Mouse (Mus musculus): Measurements from ENCODE around the gene Fmnl1. TPM values are rescaled to one million over a fixed set of nuclear protein-coding genes. Genes with fewer than 3 reads are reported as not detected.
A peak's percentile ranks its signal among the peaks of the same experiment; 100 is the strongest.
"Not testable (repeated sequence)": the region's sequence is repeated elsewhere in the genome, so short reads cannot be mapped to it uniquely, and the experiment has no call there.

Gene Fmnl1
- polyA plus RNA-seq, 1 experiment from 2014 or later, result 1.8 TPM

DNA sequence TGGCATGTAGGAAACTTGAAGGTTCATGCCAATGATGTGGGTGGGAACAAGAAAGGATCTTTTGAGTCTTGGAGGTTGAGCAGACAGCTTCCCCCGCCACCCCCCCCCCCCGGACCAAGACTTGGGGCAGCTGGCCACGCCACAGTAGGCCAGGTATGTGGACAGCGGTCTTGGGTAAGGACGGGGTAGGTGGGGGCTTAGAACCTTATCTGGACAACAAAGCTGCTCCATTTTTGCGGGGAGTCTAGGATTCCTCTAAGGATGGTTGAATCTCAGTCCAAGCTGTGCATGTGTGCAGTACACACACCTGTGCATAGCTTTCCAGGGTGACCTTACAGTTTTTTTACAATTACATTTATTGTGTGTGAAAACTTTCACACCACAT lies 47.6 kb downstream of the Fmnl1 start:
- Histone ChIP-seq H3K9me3 (0 out of 2 replicates have a peak, but pooled peaks cover 4% of the 10 kb centered on the region), H3K4me3 (peak overlapping the region; percentile 54), H3K27me3 (peaks cover 26% of the 10 kb centered on the region), H3K4me2 (replicated peaks) (peak overlapping the region; percentile 96), H3K36me3 (peaks cover 34% of the 10 kb centered on the region), H3K4me1 (peaks cover 7% of the 10 kb centered on the region), H3K27ac (replicated peaks) (peak overlapping the region; percentile 70; the same call in 1 of the 2 replicates), H3K9ac (replicated peaks) (peak overlapping the region; percentile 49)
- WGBS, result 22% methylated on average over 6 of the region's 6 CpGs
- ATAC-seq (ENCODE audit: low FRiP score, low read depth), result peak; percentile 58; the same call in 1 of the 2 replicates

DNA sequence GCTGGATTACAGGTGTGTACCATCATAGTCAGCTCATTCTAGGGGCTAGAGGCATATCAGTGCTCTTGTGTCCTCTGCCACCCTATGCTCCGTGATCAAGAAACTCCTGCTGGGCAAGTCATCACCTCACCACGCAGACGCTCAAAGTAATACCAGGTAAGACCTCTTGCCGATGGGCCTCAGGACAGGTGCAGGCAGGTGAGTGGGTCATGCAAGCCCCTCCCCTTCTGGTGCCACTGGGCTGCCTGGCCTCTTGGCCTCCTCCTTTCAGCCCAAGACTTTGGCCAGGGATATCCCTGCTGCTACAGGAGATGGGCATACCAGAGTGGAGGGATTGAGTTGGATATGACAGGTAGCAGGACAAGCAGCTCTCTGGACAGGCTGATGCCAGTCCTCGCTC lies 48.4 kb downstream of the Fmnl1 start:
- Histone ChIP-seq H3K4me2 (replicated peaks) (no peak overlapping the region), H3K36me3 (peaks cover 42% of the 10 kb centered on the region), H3K9me3 (no peaks in the 10 kb centered on the region), H3K27me3 (peaks cover 26% of the 10 kb centered on the region), H3K9ac (replicated peaks) (no peak overlapping the region), H3K4me1 (peaks cover 7% of the 10 kb centered on the region), H3K4me3 (no peak overlapping the region), H3K27ac (replicated peaks) (no peak overlapping the region)
- no peak for ATAC-seq (ENCODE audit: low FRiP score, low read depth)
- whole genome bisulfite sequencing, result 89% methylated on average over 5 of the region's 5 CpGs

DNA sequence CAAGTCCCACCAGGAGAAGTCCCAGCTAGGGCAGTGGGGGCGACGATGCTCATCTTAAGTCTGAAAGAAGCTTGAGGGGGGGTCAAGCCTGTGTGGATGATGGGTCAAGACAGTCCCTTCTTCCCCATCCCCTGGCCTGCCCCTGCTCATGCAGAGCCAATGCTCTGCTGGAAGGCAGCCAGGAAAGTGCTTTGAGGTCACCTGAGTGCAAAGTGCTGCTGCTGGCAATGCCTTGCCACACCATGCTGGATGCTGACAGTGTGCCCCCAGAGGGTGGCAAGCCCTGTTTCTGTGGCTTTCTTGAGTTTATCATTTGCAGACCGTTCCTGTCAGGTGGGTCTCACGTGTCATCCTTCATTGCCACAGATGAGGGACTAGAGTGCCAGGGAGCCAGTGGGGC lies 49.1 kb downstream of the Fmnl1 start:
- WGBS, result 87% methylated on average over 4 of the region's 4 CpGs
- no peak overlapping the region for H3K27ac ChIP-seq (replicated peaks)
- H3K4me1 ChIP-seq, result peaks cover 7% of the 10 kb centered on the region
- H3K4me3 ChIP-seq, result no peak overlapping the region
- H3K36me3 ChIP-seq, result peaks cover 49% of the 10 kb centered on the region
- H3K4me2 ChIP-seq (replicated peaks), result no peak overlapping the region
- H3K27me3 ChIP-seq, result peaks cover 26% of the 10 kb centered on the region
- H3K9me3 ChIP-seq, result no peaks in the 10 kb centered on the region
- no peak overlapping the region for H3K9ac ChIP-seq (replicated peaks)
- no peak for ATAC-seq (ENCODE audit: low FRiP score, low read depth)

DNA sequence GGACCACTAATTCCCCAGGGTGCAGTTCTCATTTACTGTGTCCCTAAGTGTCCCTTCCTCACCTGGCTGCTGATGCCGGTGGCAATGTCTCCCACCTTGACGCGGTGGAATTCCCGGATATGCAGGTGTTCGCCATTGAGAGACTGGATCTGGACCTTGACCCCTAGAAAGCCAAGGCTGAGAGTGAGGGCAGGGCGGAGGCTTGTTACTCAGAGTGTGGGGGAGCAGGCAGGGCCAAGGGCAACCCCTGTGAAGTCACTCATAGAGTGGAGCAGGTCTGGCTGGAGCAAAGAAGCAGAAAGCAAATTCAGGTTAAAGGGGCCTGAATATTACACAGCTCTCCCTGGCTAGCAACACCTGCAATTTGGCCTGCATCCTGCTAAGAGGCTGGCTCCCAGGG lies 50.5 kb downstream of the Fmnl1 start:
- Histone ChIP-seq H3K27ac (replicated peaks) (no peak overlapping the region), H3K4me3 (no peak overlapping the region), H3K4me2 (replicated peaks) (no peak overlapping the region), H3K9ac (replicated peaks) (no peak overlapping the region), H3K9me3 (no peaks in the 10 kb centered on the region), H3K4me1 (peaks cover 7% of the 10 kb centered on the region), H3K27me3 (peaks cover 24% of the 10 kb centered on the region), H3K36me3 (peaks cover 64% of the 10 kb centered on the region)
- WGBS, result 93% methylated on average over 6 of the region's 6 CpGs
- no peak for ATAC-seq (ENCODE audit: low FRiP score, low read depth)

DNA sequence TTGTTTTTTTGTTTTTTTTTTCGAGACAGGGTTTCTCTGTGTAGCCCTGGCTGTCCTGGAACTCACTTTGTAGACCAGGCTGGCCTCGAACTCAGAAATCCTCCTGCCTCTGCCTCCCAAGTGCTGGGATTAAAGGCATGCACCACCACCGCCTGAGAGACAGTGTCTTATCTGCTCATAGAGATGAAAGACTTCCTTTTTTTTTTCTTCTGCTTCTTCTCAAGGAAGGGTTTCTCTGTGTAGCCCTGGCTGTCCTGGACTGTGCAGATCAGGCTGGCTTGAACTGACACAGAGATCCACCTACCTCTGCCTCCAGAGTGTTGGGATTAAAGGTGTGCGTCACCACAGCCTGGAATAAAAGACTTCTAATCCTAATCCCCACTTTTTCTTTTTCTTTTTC lies 51.8 kb downstream of the Fmnl1 start:
- WGBS, result 89% methylated on average over 4 of the region's 4 CpGs

DNA sequence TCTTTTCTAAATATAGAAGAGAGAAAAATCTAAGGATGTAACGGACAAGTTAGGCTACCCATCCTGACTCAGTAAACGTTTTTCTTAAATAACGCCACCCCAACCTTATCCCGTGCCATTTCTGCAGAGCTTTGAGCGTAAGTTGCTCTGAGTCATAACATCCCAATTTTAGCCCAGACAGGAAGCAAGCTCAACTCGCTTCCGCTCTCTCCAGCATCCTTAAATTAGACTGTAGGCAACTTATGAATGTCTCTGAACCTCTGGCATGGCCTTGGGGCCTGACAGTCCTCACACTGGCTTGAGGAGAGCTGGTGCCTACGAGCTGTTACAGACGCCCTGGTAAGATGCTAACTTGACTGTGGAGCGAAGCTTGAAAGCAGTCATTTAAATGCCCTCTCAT lies 52.5 kb downstream of the Fmnl1 start:
- H3K9ac ChIP-seq (replicated peaks), result no peak overlapping the region
- H3K4me1 ChIP-seq, result peaks cover under 1% of the 10 kb centered on the region
- no peak overlapping the region for H3K4me3 ChIP-seq
- peaks cover 12% of the 10 kb centered on the region for H3K27me3 ChIP-seq
- WGBS, result 90% methylated on average over 10 of the region's 10 CpGs
- no peak overlapping the region for H3K4me2 ChIP-seq (replicated peaks)
- H3K9me3 ChIP-seq, result no peaks in the 10 kb centered on the region
- no peak for ATAC-seq (ENCODE audit: low FRiP score, low read depth)
- peaks cover 81% of the 10 kb centered on the region for H3K36me3 ChIP-seq
- H3K27ac ChIP-seq (replicated peaks), result no peak overlapping the region

More for the DNA sequence above, 51.8 kb downstream of the Fmnl1 start:
- not testable (repeated sequence) for H3K27ac ChIP-seq (replicated peaks); H3K4me2 ChIP-seq (replicated peaks); H3K4me3 ChIP-seq; ATAC-seq (ENCODE audit: low FRiP score, low read depth); H3K9me3 ChIP-seq; H3K9ac ChIP-seq (replicated peaks); H3K4me1 ChIP-seq
- Histone ChIP-seq H3K36me3 (peaks cover 76% of the 10 kb centered on the region), H3K27me3 (peaks cover 15% of the 10 kb centered on the region)

DNA sequence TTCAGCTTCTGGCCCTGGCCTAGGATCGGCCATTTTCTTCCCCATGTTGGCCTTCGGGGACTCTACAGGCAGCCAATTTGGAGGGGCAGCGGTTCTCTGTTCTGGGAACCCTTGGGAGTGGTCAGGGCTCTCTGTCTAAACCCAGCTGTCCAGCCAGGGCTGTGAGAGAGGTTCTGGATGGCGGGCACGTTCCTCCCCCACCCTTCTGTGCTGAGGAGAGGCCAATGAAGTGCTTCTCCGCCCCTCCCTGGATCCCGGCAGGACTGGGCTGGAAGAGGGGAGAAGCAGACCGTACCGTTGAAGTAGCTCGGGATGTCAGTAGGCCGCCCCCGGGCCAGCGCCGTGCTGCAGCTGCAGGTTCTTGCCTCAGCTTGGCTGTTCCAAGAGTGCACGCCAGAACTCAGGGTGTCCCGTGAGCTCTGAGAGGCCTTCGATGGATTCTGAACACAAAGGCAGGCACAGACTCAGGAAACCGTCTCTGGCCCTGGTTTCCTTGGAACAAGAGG lies 53.1 kb downstream of the Fmnl1 start:
- H3K36me3 ChIP-seq, result peaks cover 87% of the 10 kb centered on the region
- peaks cover 6% of the 10 kb centered on the region for H3K27me3 ChIP-seq
- no peak for ATAC-seq (ENCODE audit: low FRiP score, low read depth)
- no peaks in the 10 kb centered on the region for H3K9me3 ChIP-seq
- H3K9ac ChIP-seq (replicated peaks), result peak overlapping the region; percentile 20; the same call in 1 of the 2 replicates
- 69% methylated on average over 18 of the region's 18 CpGs for WGBS
- H3K4me1 ChIP-seq, result no peaks in the 10 kb centered on the region
- H3K4me3 ChIP-seq, result no peak overlapping the region
- no peak overlapping the region for H3K4me2 ChIP-seq (replicated peaks)
- no peak overlapping the region for H3K27ac ChIP-seq (replicated peaks)

DNA sequence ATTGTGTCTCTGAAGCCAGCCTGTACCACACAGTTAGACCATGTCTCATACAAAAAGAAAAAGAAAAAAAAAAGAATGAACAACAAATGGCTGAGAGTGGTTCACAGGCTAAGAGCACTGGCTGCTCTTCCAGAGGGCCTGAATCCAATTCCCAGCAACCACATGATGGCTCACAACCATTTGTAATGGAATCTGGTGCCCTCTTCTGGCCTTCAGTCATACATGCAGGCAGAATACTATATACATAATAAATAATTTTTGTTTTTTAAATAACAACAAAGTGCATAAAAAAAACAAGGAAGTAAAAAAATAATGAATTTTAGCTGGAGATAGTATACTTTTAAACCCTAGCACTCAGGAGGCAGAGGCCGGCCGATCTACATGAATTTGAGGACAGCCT lies 58.7 kb downstream of the Fmnl1 start:
- Histone ChIP-seq H3K4me2 (replicated peaks) (no peak overlapping the region), H3K36me3 (peaks cover 73% of the 10 kb centered on the region), H3K27ac (replicated peaks) (no peak overlapping the region), H3K4me1 (no peaks in the 10 kb centered on the region), H3K27me3 (no peaks in the 10 kb centered on the region), H3K9ac (replicated peaks) (no peak overlapping the region), H3K4me3 (no peak overlapping the region), H3K9me3 (0 out of 2 replicates have a peak, but pooled peaks cover 2% of the 10 kb centered on the region)
- 98% methylated on average over 2 of the region's 2 CpGs for WGBS
- no peak for ATAC-seq (ENCODE audit: low FRiP score, low read depth)

DNA sequence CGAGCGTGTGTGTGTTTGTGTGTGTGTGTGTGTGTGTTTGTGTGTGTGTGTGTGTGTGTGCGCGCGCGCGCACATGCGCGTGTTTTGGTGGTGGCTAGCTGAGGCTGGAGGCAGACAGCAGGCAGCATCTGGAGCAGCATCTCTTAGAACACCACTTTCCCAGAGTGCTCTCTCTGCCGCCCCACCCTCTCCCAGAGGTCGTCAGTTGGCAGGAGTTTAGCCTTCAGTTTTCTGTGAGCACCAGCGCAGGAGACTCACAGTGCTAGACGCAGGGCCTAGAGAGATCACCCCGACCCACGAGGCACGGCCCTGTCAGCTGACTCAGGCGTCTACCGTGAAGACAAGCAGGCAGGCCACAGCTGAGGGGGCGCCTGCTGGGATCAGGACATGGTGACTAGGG lies 59.7 kb downstream of the Fmnl1 start:
- Histone ChIP-seq H3K4me2 (replicated peaks) (no peak overlapping the region), H3K4me3 (no peak overlapping the region), H3K9me3 (0 out of 2 replicates have a peak, but pooled peaks cover 2% of the 10 kb centered on the region), H3K4me1 (no peaks in the 10 kb centered on the region), H3K9ac (replicated peaks) (no peak overlapping the region), H3K27ac (replicated peaks) (no peak overlapping the region), H3K27me3 (no peaks in the 10 kb centered on the region), H3K36me3 (peaks cover 63% of the 10 kb centered on the region)
- 90% methylated on average over 19 of the region's 19 CpGs for WGBS
- no peak for ATAC-seq (ENCODE audit: low FRiP score, low read depth)

DNA sequence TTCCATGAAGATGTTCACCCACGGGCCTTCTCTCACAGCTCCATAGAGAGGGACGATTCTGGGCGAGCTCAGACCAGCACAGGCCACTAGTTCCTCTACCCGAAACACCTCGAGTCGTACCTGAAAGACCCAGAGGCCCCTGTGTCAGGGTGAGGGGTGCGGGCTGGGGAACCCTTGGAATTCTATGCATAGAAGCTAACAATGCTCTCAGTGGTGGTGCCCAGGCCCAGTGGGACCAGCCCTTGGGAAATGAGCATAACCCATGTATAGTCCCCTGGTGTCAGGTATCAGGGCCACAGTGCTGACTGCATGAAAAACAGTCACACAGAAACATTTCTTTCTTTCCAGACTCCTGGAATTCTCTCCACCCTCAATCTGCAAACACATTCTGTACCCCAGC lies 60.5 kb downstream of the Fmnl1 start:
- 84% methylated on average over 7 of the region's 7 CpGs for WGBS
- Histone ChIP-seq H3K9ac (replicated peaks) (no peak overlapping the region), H3K4me3 (no peak overlapping the region), H3K36me3 (peaks cover 61% of the 10 kb centered on the region), H3K27me3 (no peaks in the 10 kb centered on the region), H3K4me2 (replicated peaks) (no peak overlapping the region), H3K9me3 (0 out of 2 replicates have a peak, but pooled peaks cover 2% of the 10 kb centered on the region), H3K27ac (replicated peaks) (no peak overlapping the region), H3K4me1 (no peaks in the 10 kb centered on the region)
- no peak for ATAC-seq (ENCODE audit: low FRiP score, low read depth)

DNA sequence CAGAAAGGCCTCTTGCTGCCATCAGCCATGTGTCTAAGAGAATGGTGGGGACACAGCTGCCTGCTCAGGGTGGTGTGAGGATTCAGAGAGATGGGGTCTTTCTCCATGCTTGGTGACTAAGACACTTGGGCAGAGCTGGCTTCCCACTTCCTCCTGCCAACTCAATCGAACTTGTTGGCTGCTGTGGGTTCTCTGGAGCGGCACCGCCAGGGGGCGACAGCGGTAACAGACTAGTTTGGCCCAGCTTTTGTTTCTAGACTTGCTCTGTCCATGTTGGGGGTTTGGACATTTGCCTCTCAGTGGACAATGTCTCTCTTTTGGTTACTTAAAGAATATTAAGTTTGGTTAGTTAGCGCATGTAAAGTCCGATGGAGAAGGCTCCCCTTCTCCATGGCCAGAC lies 62.1 kb downstream of the Fmnl1 start:
- no peaks in the 10 kb centered on the region for H3K27me3 ChIP-seq
- H3K36me3 ChIP-seq, result peaks cover 56% of the 10 kb centered on the region
- no peak overlapping the region for H3K4me3 ChIP-seq
- 29% methylated on average over 7 of the region's 7 CpGs for WGBS
- H3K4me1 ChIP-seq, result no peaks in the 10 kb centered on the region
- H3K9me3 ChIP-seq, result 0 out of 2 replicates have a peak, but pooled peaks cover 2% of the 10 kb centered on the region
- H3K9ac ChIP-seq (replicated peaks), result no peak overlapping the region
- no peak for ATAC-seq (ENCODE audit: low FRiP score, low read depth)
- H3K27ac ChIP-seq (replicated peaks), result no peak overlapping the region
- H3K4me2 ChIP-seq (replicated peaks), result no peak overlapping the region

DNA sequence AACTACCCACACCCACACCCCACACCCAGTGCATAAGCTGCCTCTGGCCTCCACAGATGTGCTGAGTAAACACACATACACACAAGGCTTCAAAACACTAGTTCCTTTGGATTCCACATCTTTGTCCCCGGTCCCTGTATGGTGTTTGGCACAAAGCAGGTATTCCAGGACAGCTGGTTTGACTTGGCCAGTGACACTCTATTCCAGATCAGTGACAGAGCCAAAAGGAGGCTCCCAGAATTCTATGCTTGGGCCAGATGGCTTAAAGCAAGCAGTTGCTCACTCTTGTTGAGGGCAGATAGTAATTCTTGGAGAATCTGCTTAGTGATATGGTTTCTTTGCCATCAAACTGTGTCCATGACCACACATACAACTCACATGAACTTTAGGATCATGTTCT lies 63.5 kb downstream of the Fmnl1 start:
- H3K36me3 ChIP-seq, result peaks cover 58% of the 10 kb centered on the region
- H3K4me3 ChIP-seq, result no peak overlapping the region
- WGBS, result 83% methylated on average over 1 of the region's 1 CpGs

DNA sequence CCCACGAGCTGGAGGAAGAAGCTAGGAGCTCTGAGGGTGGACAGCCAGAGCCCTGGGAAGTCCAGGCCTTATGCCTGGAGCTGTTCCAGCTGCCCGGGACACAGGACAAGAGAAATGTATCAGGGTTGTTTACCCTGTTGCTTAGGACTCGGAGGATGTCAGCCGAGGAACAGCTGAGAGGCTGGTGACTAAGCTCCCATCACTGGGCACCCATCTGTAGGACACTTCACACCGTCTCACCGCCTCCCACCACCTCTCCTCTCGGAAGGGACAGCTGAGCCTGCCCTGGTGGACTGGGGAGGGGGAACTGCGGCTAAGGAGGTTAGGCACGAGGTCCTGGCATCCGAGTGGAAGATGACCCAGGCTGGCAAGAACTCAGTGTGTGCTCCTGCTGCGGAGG lies 64.8 kb downstream of the Fmnl1 start:
- Histone ChIP-seq H3K36me3 (peaks cover 58% of the 10 kb centered on the region), H3K9ac (replicated peaks) (no peak overlapping the region), H3K4me2 (replicated peaks) (no peak overlapping the region), H3K27me3 (no peaks in the 10 kb centered on the region), H3K27ac (replicated peaks) (no peak overlapping the region), H3K4me3 (no peak overlapping the region), H3K4me1 (no peaks in the 10 kb centered on the region), H3K9me3 (no peaks in the 10 kb centered on the region)
- 74% methylated on average over 11 of the region's 11 CpGs for WGBS
- ATAC-seq (ENCODE audit: low FRiP score, low read depth), result no peak

More for the DNA sequence above, 63.5 kb downstream of the Fmnl1 start:
- Histone ChIP-seq H3K27ac (replicated peaks) (no peak overlapping the region), H3K9ac (replicated peaks) (no peak overlapping the region), H3K27me3 (no peaks in the 10 kb centered on the region), H3K4me1 (no peaks in the 10 kb centered on the region), H3K9me3 (0 out of 2 replicates have a peak, but pooled peaks cover 2% of the 10 kb centered on the region), H3K4me2 (replicated peaks) (no peak overlapping the region)
- no peak for ATAC-seq (ENCODE audit: low FRiP score, low read depth)

All from midbrain, embryonic 12.5 days (tissue).